Mouse (Mus musculus) Patski (cell line): ENCODE data around the gene Ccdc33. TPM values are rescaled to one million over a fixed set of nuclear protein-coding genes. Genes with fewer than 3 reads are reported as not detected.

Experiments
- ATAC-seq: fragments of 100-300 bp; one replicate; pipeline ENCODE4 v1.8.0; 2021
- CTCF ChIA-PET: fragments of 350-600 bp; sonication (Branson Sonifier 250); formaldehyde crosslinking; loops from one replicate; lab custom pipeline; 2022; ENCODE audit warnings: inconsistent platforms; lab: Charles Lee
- POLR2A ChIA-PET: fragments of 350-600 bp; sonication (Branson Sonifier 250); formaldehyde crosslinking; loops from one replicate; lab custom pipeline; 2022; ENCODE audit warnings: antibody characterized with exemption, inconsistent platforms; lab: Charles Lee
- DNase-seq: peaks from one replicate; pipeline ENCODE4 v3.0.0-alpha.2; 2011; ENCODE audit warnings: low read depth, low spot score
- H3K27me3 ChIP-seq: fragments of 371-371 bp; one replicate; pipeline ENCODE4 v1.5.1; 2021
- CTCF ChIP-seq: fragments of 100-300 bp; IDR thresholded peaks from one replicate; pipeline ENCODE4 v1.5.1; 2021
- in situ Hi-C: fragments of 300-500 bp; cut with MboI; formaldehyde crosslinking; loops from 3 replicates; pipeline ENCODE4 v1.11.1; 2018; ENCODE audit warnings: low pct_unique_long_range_greater_than_20kb, mixed read lengths
- polyA plus RNA-seq: library from polyadenylated mRNA; unstranded; gene quantifications from one replicate; pipeline ENCODE4 v1.2.3, GENCODE M21; 2021

The Ccdc33 gene
- polyA plus RNA-seq, 1 experiment from 2014 or later: 0.60 TPM

- ChIA-PET POLR2A (interaction anchor here (0.8 kb wide), 1 partner anchor 33 kb away, joined by 3 read pairs; no protein-coding TSS in a partner anchor), CTCF (interaction anchor here (0.8 to 2.0 kb wide), 4 partner anchors 41 to 82 kb away, joined by 3 to 5 read pairs (median 3); partner anchors contain the start of genes Islr and Islr2)
- DNase-seq (no peak), ATAC-seq (no peak)
- no peaks in the 10 kb centered on the region for H3K27me3 ChIP-seq
- in situ Hi-C loops: no loop called here
- TF ChIP-seq CTCF: no peak
Observed at GRCm38 (mm10) chr9:58133893-58134884, 15.6 kb upstream of the Ccdc33 start.

- TF ChIP-seq CTCF: no peak
- ATAC-seq (peak; percentile 79), DNase-seq (peak; percentile 91)
- ChIA-PET POLR2A (interaction anchor here (0.6 to 1.4 kb wide), 2 partner anchors 9 to 22 kb away, joined by 3 read pairs; no protein-coding TSS in a partner anchor), CTCF (interaction anchor here (1.5 to 2.1 kb wide), 3 partner anchors 72 to 84 kb away, joined by 3 to 8 read pairs (median 4); partner anchors contain the start of genes Islr and Islr2)
- in situ Hi-C loops: no loop called here
- no peaks in the 10 kb centered on the region for H3K27me3 ChIP-seq
Observed at GRCm38 (mm10) chr9:58131735-58132134, 13.1 kb upstream of the Ccdc33 start.

- in situ Hi-C loops: no loop called here
- TF ChIP-seq CTCF: no peak
- H3K27me3 ChIP-seq: no peaks in the 10 kb centered on the region
- ChIA-PET CTCF (interaction anchor here (0.7 to 2.1 kb wide), 6 partner anchors 8 to 85 kb away, joined by 3 to 8 read pairs (median 4); partner anchors contain the start of genes Islr and Islr2), POLR2A (interaction anchor here (1.3 kb wide), 2 partner anchors 8 to 16 kb away, joined by 3 to 4 read pairs; no protein-coding TSS in a partner anchor)
- ATAC-seq (peak; percentile 48), DNase-seq (peak; percentile 82)
Observed at GRCm38 (mm10) chr9:58130909-58131308, 12.3 kb upstream of the Ccdc33 start.

GRCm38 (mm10) chr9:58129508-58129907 is 10.9 kb upstream of the Ccdc33 start:
- no peak for TF ChIP-seq CTCF
- H3K27me3 ChIP-seq: no peaks in the 10 kb centered on the region
- in situ Hi-C loops: no loop called here
- ChIA-PET POLR2A (interaction anchor here (0.6 kb wide), 1 partner anchor 104 kb away, joined by 3 read pairs; no protein-coding TSS in a partner anchor), CTCF (interaction anchor here (1.2 to 1.6 kb wide), 2 partner anchors 10 to 28 kb away, joined by 3 to 6 read pairs; no protein-coding TSS in a partner anchor)
- ATAC-seq (no peak), DNase-seq (no peak)

DNA sequence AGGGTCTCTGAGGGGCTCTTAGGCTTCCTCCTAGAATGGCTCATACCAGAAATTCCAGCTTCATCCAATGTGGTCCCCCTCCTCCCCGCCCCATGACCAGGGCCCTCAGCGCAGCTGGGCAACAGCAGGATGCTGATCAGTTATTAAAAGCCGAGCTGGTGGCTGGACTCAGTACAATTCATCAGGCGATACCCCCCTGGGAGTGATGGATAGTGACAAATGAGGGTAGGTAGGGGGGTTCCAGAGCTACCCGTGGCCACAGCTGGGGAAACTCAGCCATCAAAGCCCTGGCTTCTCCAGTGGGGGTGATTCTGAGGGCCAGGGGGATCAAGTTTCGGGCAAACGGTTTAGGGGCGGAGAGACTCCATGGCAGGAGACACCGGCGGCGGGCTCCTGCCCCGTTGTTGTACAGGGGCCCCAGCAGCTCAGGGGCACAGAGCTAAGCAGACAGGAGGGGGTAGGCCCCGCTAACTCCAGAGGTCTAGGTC is 10.3 kb upstream of the Ccdc33 start:
- no peak for ATAC-seq
- DNase-seq: no peak
- in situ Hi-C loops: no loop called here
- no peak for TF ChIP-seq CTCF
- ChIA-PET POLR2A (no interaction called here), CTCF (interaction anchor here (1.2 kb wide), 1 partner anchor 28 kb away, joined by 3 read pairs; no protein-coding TSS in a partner anchor)
- no peaks in the 10 kb centered on the region for H3K27me3 ChIP-seq

- DNase-seq (no peak), ATAC-seq (no peak)
- POLR2A ChIA-PET: interaction anchor here (1.0 to 1.2 kb wide), 3 partner anchors 9 to 71 kb away, joined by 3 to 5 read pairs (median 3); no protein-coding TSS in a partner anchor
- no peaks in the 10 kb centered on the region for H3K27me3 ChIP-seq
- CTCF ChIA-PET: interaction anchor here (1.1 kb wide), 1 partner anchor 11 kb away, joined by 4 read pairs; no protein-coding TSS in a partner anchor
- no peak for TF ChIP-seq CTCF
- in situ Hi-C loops: no loop called here
Observed at GRCm38 (mm10) chr9:58125811-58126210, 7.2 kb upstream of the Ccdc33 start.

DNA sequence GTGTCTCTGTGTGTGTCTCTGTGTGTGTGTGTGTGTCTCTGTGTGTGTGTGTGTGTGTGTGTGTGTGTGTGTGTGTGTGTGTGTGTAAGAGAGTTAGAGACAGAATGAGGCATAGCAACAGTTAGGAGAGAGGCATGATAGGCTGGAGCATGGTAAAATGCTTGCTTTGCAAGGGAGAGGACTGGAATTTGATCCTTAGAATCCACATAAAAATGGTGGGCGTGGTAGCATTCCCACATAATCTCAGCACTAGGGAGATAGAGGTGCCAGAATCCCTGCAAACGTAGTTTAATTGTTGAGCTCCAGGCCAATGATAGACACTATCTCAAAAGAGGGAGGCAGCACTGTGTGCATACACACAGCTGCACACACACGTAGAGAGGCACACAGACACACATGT is 6.5 kb upstream of the Ccdc33 start:
- no peak for DNase-seq
- no peaks in the 10 kb centered on the region for H3K27me3 ChIP-seq
- no peak for ATAC-seq
- in situ Hi-C loops: no loop called here
- no peak for TF ChIP-seq CTCF
- ChIA-PET POLR2A (interaction anchor here (1.0 to 1.1 kb wide), 2 partner anchors 9 to 70 kb away, joined by 3 to 5 read pairs; no protein-coding TSS in a partner anchor), CTCF (no interaction called here)

DNA sequence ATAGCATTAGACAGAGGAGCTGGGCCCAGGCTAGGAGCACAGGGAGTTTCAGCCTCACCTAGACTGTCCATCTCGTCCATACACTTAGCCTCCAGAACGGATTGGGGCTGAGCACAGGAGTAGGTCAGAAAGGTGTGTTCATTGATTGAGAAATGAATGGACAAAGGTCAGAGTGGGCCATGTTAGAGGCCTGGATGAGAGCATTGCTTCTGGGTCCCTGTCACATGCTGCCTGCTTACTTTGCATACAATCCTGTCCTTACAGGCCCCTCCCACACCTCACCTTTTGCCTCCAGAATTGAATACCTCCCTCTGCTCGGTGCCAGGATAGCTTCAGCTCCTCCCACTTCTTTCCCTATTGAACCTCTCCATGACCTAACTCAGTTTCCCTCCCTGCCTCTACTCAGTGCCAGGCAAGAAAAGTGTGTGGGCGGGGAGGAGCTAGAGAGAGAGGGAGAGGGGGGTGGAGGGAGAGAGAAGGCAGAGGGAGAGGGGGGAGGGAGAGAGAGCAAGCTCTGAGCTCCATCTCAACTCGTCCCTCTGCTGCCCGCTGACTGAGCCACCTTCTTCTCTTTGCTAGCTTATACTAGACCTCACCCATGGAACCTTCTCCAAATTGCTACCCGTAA is 2.5 kb downstream of the Ccdc33 start:
- ATAC-seq (no peak), DNase-seq (no peak)
- in situ Hi-C loops: no loop called here
- ChIA-PET POLR2A (interaction anchor here (1.1 to 1.5 kb wide), 2 partner anchors 10 to 75 kb away, joined by 3 read pairs; no protein-coding TSS in a partner anchor), CTCF (no interaction called here)
- H3K27me3 ChIP-seq: no peaks in the 10 kb centered on the region
- TF ChIP-seq CTCF: no peak

GRCm38 (mm10) chr9:58115297-58115925 is 3.2 kb downstream of the Ccdc33 start:
- no peak for DNase-seq
- ATAC-seq: no peak
- TF ChIP-seq CTCF: no peak
- ChIA-PET POLR2A (interaction anchor here (0.6 to 1.5 kb wide), 2 partner anchors 21 to 74 kb away, joined by 3 read pairs; no protein-coding TSS in a partner anchor), CTCF (interaction anchor here (1.1 to 1.9 kb wide), 3 partner anchors 11 to 42 kb away, joined by 3 to 4 read pairs (median 4); no protein-coding TSS in a partner anchor)
- H3K27me3 ChIP-seq: no peaks in the 10 kb centered on the region
- in situ Hi-C loops: no loop called here
